8 mouse cellular contexts compared by ENCODE assay signal in the genomic region with DNA sequence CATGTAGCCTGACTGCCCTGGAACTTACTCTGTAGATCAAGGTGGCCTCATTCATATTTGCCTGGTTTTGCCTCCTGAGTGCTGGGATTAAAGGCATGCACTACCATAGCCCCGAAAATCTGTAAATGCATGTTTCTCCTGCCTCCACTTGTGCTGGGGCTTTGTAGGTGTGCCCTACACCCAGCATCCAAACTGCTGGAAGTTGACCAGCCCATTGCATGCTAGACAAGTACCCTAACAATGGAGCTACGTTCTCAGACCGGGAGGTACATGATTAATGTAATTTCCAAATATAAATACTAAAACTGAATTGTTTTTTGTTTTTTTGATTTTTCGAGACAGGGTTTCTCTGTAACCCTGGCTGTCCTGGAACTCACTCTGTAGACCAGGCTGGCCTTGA. TPM values are rescaled to one million over a fixed set of nuclear protein-coding genes. Genes with fewer than 3 reads are reported as not detected.
DNase-seq lines count a peak whose midpoint lies in the region; ATAC-seq and TF ChIP-seq lines count a peak whose summit lies in the region.

No protein-coding gene starts in this region.

- peak overlapping the region; percentile 69 for H3K9ac ChIP-seq in liver, embryonic 11.5 days (ENCODE audit: low read depth, low read length)

- no peaks in the 10 kb centered on the region; the same call in 1 of the 2 replicates for H3K4me1 ChIP-seq in cerebellum, adult 2 months (ENCODE audit: control insufficient read depth, insufficient read depth, low read length)
- H3K4me1 ChIP-seq in thymus, adult 2 months (replicated peaks; ENCODE audit: control insufficient read depth, insufficient read depth, low read length): peaks cover 9% of the 10 kb centered on the region
- peaks cover 16% of the 10 kb centered on the region for H3K4me1 ChIP-seq in liver, embryonic 11.5 days (replicated peaks; ENCODE audit: control insufficient read depth, insufficient read depth, low read length)

- peaks cover 40% of the 10 kb centered on the region for H3K36me3 ChIP-seq in thymus, adult 2 months (ENCODE audit: control insufficient read depth, insufficient read depth, low read length)
- H3K36me3 ChIP-seq in liver, embryonic 11.5 days (ENCODE audit: control insufficient read depth, insufficient read depth, low read length): peaks cover 33% of the 10 kb centered on the region

- no peaks in the 10 kb centered on the region for H3K27me3 ChIP-seq in cerebellum, adult 2 months (ENCODE audit: control insufficient read depth, insufficient read depth, low read length)
- no peaks in the 10 kb centered on the region for H3K27me3 ChIP-seq in thymus, adult 2 months (ENCODE audit: control insufficient read depth, insufficient read depth, low read length)
- H3K27me3 ChIP-seq in liver, embryonic 11.5 days (replicated peaks; ENCODE audit: control insufficient read depth, insufficient read depth, low read length): no peaks in the 10 kb centered on the region

- TF ChIP-seq POLR2A in cerebellum, adult 2 months (IDR thresholded peaks at IDR 0.05; ENCODE audit: borderline replicate concordance, insufficient read depth, low read length): no peak
- TF ChIP-seq POLR2A in thymus, adult 2 months (IDR thresholded peaks at IDR 0.05; ENCODE audit: control insufficient read depth, extremely low read depth, insufficient read depth, low read length, poor library complexity): no peak

- no peak for TF ChIP-seq CTCF in cerebellum, adult 2 months (IDR thresholded peaks at IDR 0.05; ENCODE audit: borderline replicate concordance, insufficient read depth, low read depth, low read length)
- no peak for TF ChIP-seq CTCF in thymus, adult 2 months (IDR thresholded peaks at IDR 0.05; ENCODE audit: borderline replicate concordance, control insufficient read depth, extremely low read depth, insufficient read depth, low read length, poor library complexity)

- peak overlapping the region; percentile 82 for H3K4me2 ChIP-seq in liver, embryonic 11.5 days

- no peaks in the 10 kb centered on the region for H3K9me3 ChIP-seq in liver, embryonic 11.5 days (ENCODE audit: control insufficient read depth, low read length)

- WGBS in cerebellum, adult 2 months: 13% methylated on average over 4 of the region's 4 CpGs
- 7% methylated on average over 4 of the region's 4 CpGs for WGBS in thymus, adult 2 months
- 53% methylated on average over 4 of the region's 4 CpGs for WGBS in liver, embryonic 11.5 days

- H3K27ac ChIP-seq in cerebellum, adult 2 months (ENCODE audit: insufficient read depth, low read length): no peak overlapping the region
- H3K27ac ChIP-seq in thymus, adult 2 months (ENCODE audit: control insufficient read depth, insufficient read depth, low read length): no peak overlapping the region
- H3K27ac ChIP-seq in liver, embryonic 11.5 days (ENCODE audit: low read depth, low read length): no peak overlapping the region

- peak overlapping the region; percentile 97 for H3K4me3 ChIP-seq in cerebellum, adult 2 months (replicated peaks; ENCODE audit: insufficient read depth, low read depth, low read length)
- H3K4me3 ChIP-seq in thymus, adult 2 months (ENCODE audit: control insufficient read depth, insufficient read depth, low read length): peak overlapping the region; percentile 23; the same call in 1 of the 2 replicates
- peak overlapping the region; percentile 95 for H3K4me3 ChIP-seq in liver, embryonic 11.5 days (ENCODE audit: low read depth, low read length)

- ATAC-seq in liver, embryonic 11.5 days (replicated peaks; ENCODE audit: low FRiP score): no peak
- ATAC-seq in frontal cortex, adult (ENCODE audit: low TSS enrichment): no peak

- no peak for DNase-seq in cerebellum, adult 2 months
- no peak for DNase-seq in cerebellum, adult 11 months
- no peak for DNase-seq in thymus, adult 2 months
- DNase-seq in thymus, postnatal 4 days: no peak
- DNase-seq in liver, embryonic 11.5 days (ENCODE audit: low spot score): no peak
- no peak for DNase-seq in gastrocnemius, postnatal 4 days (ENCODE audit: low spot score in 2 of 2)
- no peak for DNase-seq in frontal cortex, adult 2 months (ENCODE audit: extremely low spot score in 1 of 2, low spot score in 1 of 2)

RNA-seq across cellular contexts. Expression of gene Zfp207, which starts 2.0 kb away (rescaled TPM):
- polyA plus RNA-seq in cerebellum, adult 2 months (2012; rRNA removed): 142 and 149 TPM in 2 replicates
- polyA plus RNA-seq in thymus, adult 2 months (2012; rRNA removed): 243 and 267 TPM in 2 replicates
- 244 and 245 TPM in 2 replicates for polyA plus RNA-seq in liver, embryonic 11.5 days (2014; fragmentation: Nextera tagmentation; extraction: Ambion mirVana)
- total RNA-seq in gastrocnemius, postnatal 4 days (2021): 100 to 1,000 TPM; 111 to 146 TPM
- 154 and 162 TPM in 2 replicates for polyA plus RNA-seq in frontal cortex, adult 2 months (2012; rRNA removed)

RNA-seq across cellular contexts. Expression of gene 5730455P16Rik, which starts 7.2 kb away (rescaled TPM):
- polyA plus RNA-seq in cerebellum, adult 2 months (2012; rRNA removed): 33.5 and 34.4 TPM in 2 replicates
- polyA plus RNA-seq in thymus, adult 2 months (2012; rRNA removed): 5.4 and 8.6 TPM in 2 replicates
- polyA plus RNA-seq in liver, embryonic 11.5 days (2014; fragmentation: Nextera tagmentation; extraction: Ambion mirVana): 15.9 and 16.1 TPM in 2 replicates
- 10 to 100 TPM; 22.3 to 25.5 TPM for total RNA-seq in gastrocnemius, postnatal 4 days (2021)
- polyA plus RNA-seq in frontal cortex, adult 2 months (2012; rRNA removed): 27.1 and 33.0 TPM in 2 replicates

RNA-seq across cellular contexts. Expression of gene Psmd11, which starts 43.4 kb away (rescaled TPM):
- 73.1 and 74.9 TPM in 2 replicates for polyA plus RNA-seq in cerebellum, adult 2 months (2012; rRNA removed)
- polyA plus RNA-seq in thymus, adult 2 months (2012; rRNA removed): 71.7 and 78.4 TPM in 2 replicates
- 256 and 289 TPM in 2 replicates for polyA plus RNA-seq in liver, embryonic 11.5 days (2014; fragmentation: Nextera tagmentation; extraction: Ambion mirVana)
- 100 to 1,000 TPM; 126 to 134 TPM for total RNA-seq in gastrocnemius, postnatal 4 days (2021)
- 72.2 and 73.9 TPM in 2 replicates for polyA plus RNA-seq in frontal cortex, adult 2 months (2012; rRNA removed)

Comparison
In these comparisons a context has a peak if more than half of its experiments do, and no peak if none do; other contexts are left out.
1. H3K4me3 ChIP-seq: peak in every context shown above with its lines; median percentile 97 in cerebellum, adult 2 months; 95 in liver, embryonic 11.5 days; 23 in thymus, adult 2 months.